Mouse (Mus musculus) limb, embryonic 10.5 days (tissue): ENCODE measurements at regions not wholly inside any gene's neighbourhood (a gene's known extent, or its start where the extent isn't known, plus 50 kb on each side); places are given as distances from the start of the nearest gene placed in this dataset.
"Not testable (repeated sequence)": the region's sequence is repeated elsewhere in the genome, so short reads cannot be mapped to it uniquely, and the experiment has no call there.

Experiments
- DNase-seq: peaks from one replicate; pipeline ENCODE4 v3.0.0-alpha.2; 2017; ENCODE audit warnings: low spot score
- H3K27ac ChIP-seq: fragments of 300-500 bp; sonication (generic); 2 replicates; pipeline ENCODE4 v1.5.1; 2016; ENCODE audit warnings: mild to moderate bottlenecking
- H3K27me3 ChIP-seq: fragments of 300-500 bp; sonication (generic); 2 replicates; pipeline ENCODE4 v1.6.1; 2016; ENCODE audit warnings: low read depth, mild to moderate bottlenecking; ENCODE audit not compliant: poor library complexity, severe bottlenecking
- H3K36me3 ChIP-seq: fragments of 300-500 bp; sonication (generic); 2 replicates; pipeline ENCODE4 v1.6.1; 2016; ENCODE audit warnings: mild to moderate bottlenecking, moderate library complexity
- H3K4me1 ChIP-seq: fragments of 300-500 bp; sonication (generic); 2 replicates; pipeline ENCODE4 v1.6.1; 2016
- H3K4me3 ChIP-seq: fragments of 300-500 bp; sonication (generic); 2 replicates; pipeline ENCODE4 v1.5.1; 2016; ENCODE audit warnings: mild to moderate bottlenecking, moderate library complexity
- H3K9me3 ChIP-seq: fragments of 300-500 bp; sonication (generic); replicated peaks from 2 replicates; pipeline ENCODE4 v1.6.1; 2016; ENCODE audit warnings: mild to moderate bottlenecking
- WGBS: fragments of 180-500 bp; shearing (Covaris S2); methylation state at CpG from one replicate; pipeline ENCODE4 v1.1.7; 2016; 5-methylcytosine and 5-hydroxymethylcytosine counted together

- not testable (repeated sequence) for H3K27ac ChIP-seq, H3K36me3 ChIP-seq, H3K4me3 ChIP-seq, DNase-seq, H3K9me3 ChIP-seq, H3K27me3 ChIP-seq, H3K4me1 ChIP-seq
- WGBS: 82% methylated on average over 5 of the region's 5 CpGs
Measured at GRCm38 (mm10) chr13:83763288-83763687, 259.5 kb downstream of the Mef2c start.

- no peak for DNase-seq
Measured at GRCm38 (mm10) chr13:83785643-83786042, 281.8 kb downstream of the Mef2c start.

GRCm38 (mm10) chr13:83809535-83809934, 305.7 kb downstream of the Mef2c start:
- H3K36me3 ChIP-seq: no peaks in the 10 kb centered on the region

More at GRCm38 (mm10) chr13:83785643-83786042, 281.8 kb downstream of the Mef2c start:
- H3K9me3 ChIP-seq: no peaks in the 10 kb centered on the region
- H3K27me3 ChIP-seq: no peaks in the 10 kb centered on the region
- H3K4me1 ChIP-seq: no peaks in the 10 kb centered on the region
- H3K4me3 ChIP-seq: no peak overlapping the region
- H3K36me3 ChIP-seq: no peaks in the 10 kb centered on the region
- no peak overlapping the region for H3K27ac ChIP-seq

GRCm38 (mm10) chr13:83820291-83820690, 316.5 kb downstream of the Mef2c start:
- Histone ChIP-seq H3K27me3 (no peaks in the 10 kb centered on the region), H3K27ac (no peak overlapping the region), H3K4me3 (no peak overlapping the region), H3K9me3 (no peaks in the 10 kb centered on the region), H3K36me3 (no peaks in the 10 kb centered on the region), H3K4me1 (peaks cover 4% of the 10 kb centered on the region; the same call in 1 of the 2 replicates)
- DNase-seq: no peak
- WGBS: 49% methylated on average over 4 of the region's 4 CpGs

More at GRCm38 (mm10) chr13:83809535-83809934, 305.7 kb downstream of the Mef2c start:
- H3K4me3 ChIP-seq: no peak overlapping the region
- no peaks in the 10 kb centered on the region for H3K27me3 ChIP-seq
- H3K4me1 ChIP-seq: no peaks in the 10 kb centered on the region
- H3K27ac ChIP-seq: no peak overlapping the region
- DNase-seq: no peak
- 90% methylated on average over 1 of the region's 1 CpGs for WGBS
- H3K9me3 ChIP-seq: no peaks in the 10 kb centered on the region

GRCm38 (mm10) chr13:83820721-83821120, 316.9 kb downstream of the Mef2c start:
- no peak overlapping the region for H3K27ac ChIP-seq
- WGBS: 77% methylated on average over 3 of the region's 3 CpGs
- no peaks in the 10 kb centered on the region for H3K27me3 ChIP-seq
- no peaks in the 10 kb centered on the region for H3K9me3 ChIP-seq
- peaks cover 4% of the 10 kb centered on the region; the same call in 1 of the 2 replicates for H3K4me1 ChIP-seq
- DNase-seq: no peak
- H3K4me3 ChIP-seq: no peak overlapping the region
- H3K36me3 ChIP-seq: no peaks in the 10 kb centered on the region

GRCm38 (mm10) chr13:83824926-83825325, 321.1 kb downstream of the Mef2c start:
- Histone ChIP-seq H3K9me3 (no peaks in the 10 kb centered on the region), H3K36me3 (no peaks in the 10 kb centered on the region), H3K4me1 (peaks cover 4% of the 10 kb centered on the region; the same call in 1 of the 2 replicates), H3K27ac (no peak overlapping the region), H3K27me3 (no peaks in the 10 kb centered on the region), H3K4me3 (no peak overlapping the region)
- 81% methylated on average over 4 of the region's 4 CpGs for WGBS
- DNase-seq: no peak

GRCm38 (mm10) chr13:83826841-83827463, 323.1 kb downstream of the Mef2c start:
- Histone ChIP-seq H3K9me3 (no peaks in the 10 kb centered on the region), H3K4me1 (no peaks in the 10 kb centered on the region), H3K36me3 (no peaks in the 10 kb centered on the region), H3K4me3 (no peak overlapping the region), H3K27ac (no peak overlapping the region), H3K27me3 (no peaks in the 10 kb centered on the region)
- no peak for DNase-seq
- WGBS: 85% methylated on average over 4 of the region's 4 CpGs

GRCm38 (mm10) chr13:83865932-83866685, 356.0 kb upstream of the Tmem161b start:
- 87% methylated on average over 6 of the region's 6 CpGs for WGBS
- no peaks in the 10 kb centered on the region for H3K36me3 ChIP-seq
- H3K27ac ChIP-seq: no peak overlapping the region
- no peaks in the 10 kb centered on the region for H3K9me3 ChIP-seq
- H3K27me3 ChIP-seq: no peaks in the 10 kb centered on the region
- H3K4me1 ChIP-seq: no peaks in the 10 kb centered on the region
- no peak for DNase-seq
- H3K4me3 ChIP-seq: no peak overlapping the region

GRCm38 (mm10) chr13:83867211-83867610, 354.9 kb upstream of the Tmem161b start:
- H3K27me3 ChIP-seq: no peaks in the 10 kb centered on the region
- WGBS: 79% methylated on average over 1 of the region's 1 CpGs
- H3K9me3 ChIP-seq: no peaks in the 10 kb centered on the region
- H3K4me3 ChIP-seq: no peak overlapping the region
- H3K27ac ChIP-seq: no peak overlapping the region
- no peaks in the 10 kb centered on the region for H3K36me3 ChIP-seq
- H3K4me1 ChIP-seq: no peaks in the 10 kb centered on the region
- DNase-seq: no peak

GRCm38 (mm10) chr13:83867831-83868473, 354.1 kb upstream of the Tmem161b start:
- no peaks in the 10 kb centered on the region for H3K4me1 ChIP-seq
- DNase-seq: no peak
- no peak overlapping the region for H3K27ac ChIP-seq
- 85% methylated on average over 4 of the region's 4 CpGs for WGBS
- H3K27me3 ChIP-seq: no peaks in the 10 kb centered on the region
- H3K9me3 ChIP-seq: no peaks in the 10 kb centered on the region
- no peak overlapping the region for H3K4me3 ChIP-seq
- no peaks in the 10 kb centered on the region for H3K36me3 ChIP-seq

GRCm38 (mm10) chr13:83868922-83869321, 353.2 kb upstream of the Tmem161b start:
- no peaks in the 10 kb centered on the region for H3K4me1 ChIP-seq
- 68% methylated on average over 4 of the region's 4 CpGs for WGBS
- DNase-seq: no peak

GRCm38 (mm10) chr13:83872143-83872819, 349.8 kb upstream of the Tmem161b start:
- Histone ChIP-seq H3K4me1 (no peaks in the 10 kb centered on the region), H3K9me3 (no peaks in the 10 kb centered on the region), H3K27ac (no peak overlapping the region), H3K36me3 (no peaks in the 10 kb centered on the region), H3K27me3 (no peaks in the 10 kb centered on the region), H3K4me3 (no peak overlapping the region)
- no peak for DNase-seq
- WGBS: 68% methylated on average over 3 of the region's 3 CpGs

More at GRCm38 (mm10) chr13:83868922-83869321, 353.2 kb upstream of the Tmem161b start:
- Histone ChIP-seq H3K27ac (no peak overlapping the region), H3K4me3 (no peak overlapping the region), H3K36me3 (no peaks in the 10 kb centered on the region), H3K9me3 (no peaks in the 10 kb centered on the region), H3K27me3 (no peaks in the 10 kb centered on the region)

GRCm38 (mm10) chr13:83872887-83873286, 349.2 kb upstream of the Tmem161b start:
- Histone ChIP-seq H3K27me3 (no peaks in the 10 kb centered on the region), H3K36me3 (no peaks in the 10 kb centered on the region), H3K27ac (no peak overlapping the region), H3K4me1 (no peaks in the 10 kb centered on the region), H3K9me3 (no peaks in the 10 kb centered on the region), H3K4me3 (no peak overlapping the region)
- WGBS: 47% methylated on average over 5 of the region's 5 CpGs
- no peak for DNase-seq
